Mouse (Mus musculus) C2C12 (cell line): ENCODE results near the gene Rab11fip5.

Experiments
- CEBPB ChIP-seq: IDR thresholded peaks from one replicate; pipeline ENCODE4 v1.6.1; 2011; ENCODE audit warnings: low read depth, mild to moderate bottlenecking, control low read depth, moderate library complexity
- CTCF ChIP-seq: IDR thresholded peaks from one replicate; pipeline ENCODE4 v1.5.1; 2011; ENCODE audit not compliant: control insufficient read depth, insufficient read depth, insufficient read length
- FOSL1 ChIP-seq: IDR thresholded peaks from one replicate; pipeline ENCODE4 v1.8.0; 2011; ENCODE audit warnings: mild to moderate bottlenecking, low read length; ENCODE audit not compliant: poor library complexity, insufficient read depth, severe bottlenecking
- MAX ChIP-seq: IDR thresholded peaks from one replicate; pipeline ENCODE4 v1.6.1; 2011; ENCODE audit warnings: mild to moderate bottlenecking, control low read depth
- MYOD1 ChIP-seq: IDR thresholded peaks from one replicate; pipeline ENCODE4 v1.6.1; 2011; ENCODE audit warnings: low read depth; ENCODE audit not compliant: control insufficient read depth, insufficient read length
- MYOG ChIP-seq: IDR thresholded peaks from one replicate; pipeline ENCODE4 v1.6.1; 2011; ENCODE audit not compliant: control insufficient read depth, insufficient read length; ENCODE audit errors: extremely low read depth
- USF1 ChIP-seq: IDR thresholded peaks from one replicate; pipeline ENCODE4 v1.6.1; 2011; ENCODE audit warnings: low read depth, mild to moderate bottlenecking, control low read depth, moderate library complexity

DNA sequence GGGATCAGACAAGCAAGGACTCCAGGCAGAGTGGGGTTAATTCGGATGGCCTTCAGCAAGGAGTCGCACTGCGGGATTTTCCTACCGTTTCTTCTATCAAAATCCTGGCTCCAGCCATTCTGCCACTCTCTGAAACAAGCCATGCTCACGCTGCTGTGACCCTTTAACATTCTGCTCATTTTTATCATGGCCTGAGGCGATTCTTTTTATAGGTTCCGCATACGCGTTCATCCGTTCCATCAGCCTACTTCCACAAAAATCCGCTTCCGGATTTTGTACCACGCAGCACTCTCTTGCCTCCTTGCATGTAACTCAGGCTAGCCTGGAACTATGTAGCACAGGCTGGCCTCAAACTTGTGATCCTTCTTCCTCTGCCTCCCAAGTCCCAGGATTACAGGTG lies 40.7 kb downstream of the Rab11fip5 start:
- TF ChIP-seq USF1 (no peak), CTCF (no peak), FOSL1 (no peak), MAX (no peak), MYOG (no peak), MYOD1 (no peak), CEBPB (no peak)
